Mouse (Mus musculus): ENCODE measurements around the gene Nrsn2.

- TF ChIP-seq CTCF (IDR thresholded peaks at IDR 0.05; ENCODE audit: low read depth) (no peak), EP300 (IDR thresholded peaks at IDR 0.05; ENCODE audit: low read depth) (peak; percentile 59; the same call in 1 of the 2 replicates)
These were observed 44.2 kb downstream of the Nrsn2 start, which contains the start of gene Rbck1 for GRCm38 (mm10) chr2:152332101-152332825.

Data from liver, postnatal 0 days (tissue).